Mouse (Mus musculus) kidney, postnatal 0 days (tissue): ENCODE measurements around the gene Met. TPM values are rescaled to one million over a fixed set of nuclear protein-coding genes. Genes with fewer than 3 reads are reported as not detected.

Experiments
- ATAC-seq: fragments of 200-750 bp; cut with Nextera tagmentation; replicated peaks from 2 replicates; pipeline ENCODE4 v1.8.0; 2017; ENCODE audit warnings: low read depth, moderate number of reproducible peaks, moderate TSS enrichment, moderate library complexity; ENCODE audit not compliant: low FRiP score
- DNase-seq: peaks from one replicate; pipeline ENCODE4 v3.0.0-alpha.2; 2016; ENCODE audit warnings: low spot score
- H3K27ac ChIP-seq: fragments of 300-500 bp; sonication (generic); 2 replicates; pipeline ENCODE4 v1.5.1; 2014; ENCODE audit warnings: mild to moderate bottlenecking
- H3K27me3 ChIP-seq: fragments of 300-500 bp; sonication (generic); 2 replicates; pipeline ENCODE4 v1.6.1; 2014; ENCODE audit warnings: low read length, mixed read lengths; ENCODE audit not compliant: insufficient read depth
- H3K36me3 ChIP-seq: fragments of 300-500 bp; sonication (generic); 2 replicates; pipeline ENCODE4 v1.6.1; 2014; ENCODE audit warnings: low read length, mixed read lengths; ENCODE audit not compliant: insufficient read depth
- H3K4me1 ChIP-seq: fragments of 300-500 bp; sonication (generic); replicated peaks from 2 replicates; pipeline ENCODE4 v1.6.1; 2014; ENCODE audit warnings: antibody characterized with exemption, low read length, mixed read lengths; ENCODE audit not compliant: insufficient read depth
- H3K4me2 ChIP-seq: fragments of 300-500 bp; sonication (generic); 2 replicates; pipeline ENCODE4 v1.6.1; 2014; ENCODE audit warnings: mild to moderate bottlenecking, low read length, moderate library complexity, mixed read lengths
- H3K4me3 ChIP-seq: fragments of 300-500 bp; sonication (generic); replicated peaks from 2 replicates; pipeline ENCODE4 v1.5.1; 2014; ENCODE audit warnings: low read depth, low read length
- H3K9ac ChIP-seq: fragments of 300-500 bp; sonication (generic); 2 replicates; pipeline ENCODE4 v1.6.1; 2014; ENCODE audit warnings: low read depth, low read length
- H3K9me3 ChIP-seq: fragments of 300-500 bp; sonication (generic); replicated peaks from 2 replicates; pipeline ENCODE4 v1.6.1; 2016; ENCODE audit warnings: low read length, inconsistent platforms, mixed read lengths
- CTCF ChIP-seq: IDR thresholded peaks from 2 replicates; pipeline ENCODE4 v1.5.1; 2016; ENCODE audit warnings: antibody characterized with exemption, low read depth, mild to moderate bottlenecking, moderate library complexity
- WGBS: fragments of 180-500 bp; shearing (Covaris S2); extraction: QIAGEN DNeasy Blood & Tissue Kit; methylation state at CpG from one replicate; pipeline ENCODE4 v1.1.7; 2014; 5-methylcytosine and 5-hydroxymethylcytosine counted together
- polyA plus RNA-seq: library from polyadenylated mRNA; unstranded; fragments of >200 nt; fragmentation: Nextera tagmentation; extraction: Ambion mirVana; gene quantifications from 2 replicates; pipeline ENCODE4 v1.2.1, GENCODE M21; 2015

Gene Met
- polyA plus RNA-seq, 1 experiment from 2014 or later, result 17.9 TPM

DNA sequence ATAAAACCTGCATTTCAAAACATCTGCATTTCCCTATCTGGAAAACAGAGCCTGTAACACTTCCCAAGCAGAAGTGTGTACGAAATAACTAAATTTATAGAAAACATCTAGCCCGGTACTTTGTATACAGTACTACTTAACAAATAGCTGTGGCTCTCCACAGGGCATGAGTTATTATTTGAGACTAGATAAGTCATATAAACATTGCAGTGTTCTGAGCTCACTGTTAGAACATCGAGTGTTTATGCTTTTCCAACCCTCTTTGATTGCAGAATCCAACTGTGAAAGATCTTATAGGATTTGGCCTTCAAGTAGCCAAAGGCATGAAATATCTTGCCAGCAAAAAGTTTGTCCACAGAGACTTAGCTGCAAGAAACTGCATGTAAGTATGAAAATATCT is 98.3 kb downstream of the Met start:
- Histone ChIP-seq H3K4me3 (no peak overlapping the region), H3K9me3 (no peaks in the 10 kb centered on the region), H3K4me2 (no peak overlapping the region), H3K27ac (no peak overlapping the region), H3K9ac (no peak overlapping the region), H3K27me3 (no peaks in the 10 kb centered on the region), H3K4me1 (no peaks in the 10 kb centered on the region), H3K36me3 (0 out of 2 replicates have a peak, but pooled peaks cover 3% of the 10 kb centered on the region)
- no peak for ATAC-seq
- WGBS, result 75% methylated on average over 3 of the region's 3 CpGs
- no peak for DNase-seq
- no peak for TF ChIP-seq CTCF

GRCm38 (mm10) chr6:17562472-17563088 is 99.0 kb downstream of the Met start:
- no peak overlapping the region for H3K27ac ChIP-seq
- no peak overlapping the region for H3K4me2 ChIP-seq
- peak; percentile 25 for DNase-seq
- no peak overlapping the region for H3K9ac ChIP-seq
- ATAC-seq, result no peak
- no peaks in the 10 kb centered on the region for H3K4me1 ChIP-seq
- H3K4me3 ChIP-seq, result no peak overlapping the region
- TF ChIP-seq CTCF, result no peak
- no peaks in the 10 kb centered on the region for H3K27me3 ChIP-seq
- 27% methylated on average over 10 of the region's 10 CpGs for WGBS
- no peaks in the 10 kb centered on the region for H3K9me3 ChIP-seq
- H3K36me3 ChIP-seq, result 0 out of 2 replicates have a peak, but pooled peaks cover 3% of the 10 kb centered on the region

- no peaks in the 10 kb centered on the region for H3K27me3 ChIP-seq
- WGBS, result 83% methylated on average over 11 of the region's 11 CpGs
- no peak overlapping the region for H3K4me3 ChIP-seq
- no peak for TF ChIP-seq CTCF
- no peak overlapping the region for H3K9ac ChIP-seq
- peaks cover 8% of the 10 kb centered on the region; the same call in 1 of the 2 replicates for H3K36me3 ChIP-seq
- no peak for DNase-seq
- H3K4me2 ChIP-seq, result no peak overlapping the region
- H3K4me1 ChIP-seq, result 0 out of 2 replicates have a peak, but pooled peaks cover 3% of the 10 kb centered on the region
- peak; percentile 85 for ATAC-seq
- H3K27ac ChIP-seq, result no peak overlapping the region
- H3K9me3 ChIP-seq, result no peaks in the 10 kb centered on the region
Measured at GRCm38 (mm10) chr6:17568702-17569352, 105.2 kb downstream of the Met start.

DNA sequence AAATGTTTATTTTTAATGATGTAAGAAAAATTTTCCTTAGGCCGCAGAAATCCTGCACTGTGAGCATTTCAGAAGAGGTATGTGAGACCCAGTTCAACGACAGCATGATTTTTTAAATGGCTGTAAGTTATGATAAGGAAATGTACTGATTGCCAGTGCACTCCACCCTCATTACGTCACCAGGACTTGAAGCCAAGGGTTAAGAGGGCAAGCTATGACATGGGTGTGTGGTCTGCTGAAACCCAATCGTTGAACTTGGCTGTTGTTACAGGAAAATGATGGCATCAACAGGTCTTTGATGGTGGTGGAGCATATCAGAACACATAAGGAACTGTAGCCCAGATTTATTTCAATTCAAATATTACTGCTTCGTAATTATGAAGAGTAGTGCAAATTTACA is 109.6 kb downstream of the Met start:
- no peak for ATAC-seq
- H3K9ac ChIP-seq, result no peak overlapping the region
- 0 out of 2 replicates have a peak, but pooled peaks cover 3% of the 10 kb centered on the region for H3K4me1 ChIP-seq
- peaks cover 5% of the 10 kb centered on the region; the same call in 1 of the 2 replicates for H3K36me3 ChIP-seq
- WGBS, result 73% methylated on average over 5 of the region's 5 CpGs
- no peaks in the 10 kb centered on the region for H3K27me3 ChIP-seq
- TF ChIP-seq CTCF, result no peak
- no peak overlapping the region for H3K4me3 ChIP-seq
- no peak for DNase-seq
- no peak overlapping the region for H3K4me2 ChIP-seq
- no peak overlapping the region for H3K27ac ChIP-seq
- H3K9me3 ChIP-seq, result no peaks in the 10 kb centered on the region

DNA sequence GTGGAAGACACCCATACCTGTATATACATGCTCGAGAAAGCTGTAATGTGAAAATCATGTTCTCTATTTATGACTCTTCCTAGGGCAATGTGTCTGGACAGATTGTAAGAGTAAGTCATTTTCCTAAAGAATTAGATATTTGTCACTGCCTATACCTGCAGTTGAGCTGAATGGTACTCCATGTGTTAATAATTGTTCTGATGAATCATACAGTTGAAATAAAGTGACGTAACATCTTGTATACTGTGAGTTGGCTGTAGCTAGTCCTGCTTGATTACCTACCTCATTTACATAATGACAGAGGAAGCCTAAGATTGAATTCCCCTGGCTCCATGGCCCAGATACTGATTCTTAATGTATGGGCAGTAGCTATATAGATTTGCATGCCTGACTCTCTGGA is 110.1 kb downstream of the Met start:
- Histone ChIP-seq H3K4me2 (no peak overlapping the region), H3K4me3 (no peak overlapping the region), H3K9ac (no peak overlapping the region), H3K27ac (no peak overlapping the region), H3K9me3 (no peaks in the 10 kb centered on the region), H3K27me3 (no peaks in the 10 kb centered on the region), H3K4me1 (0 out of 2 replicates have a peak, but pooled peaks cover 3% of the 10 kb centered on the region), H3K36me3 (peaks cover 5% of the 10 kb centered on the region; the same call in 1 of the 2 replicates)
- ATAC-seq, result no peak; the same call in 1 of the 2 replicates
- WGBS, result 78% methylated on average over 2 of the region's 2 CpGs
- no peak for DNase-seq
- TF ChIP-seq CTCF, result no peak

GRCm38 (mm10) chr6:17578092-17578760 is 114.6 kb downstream of the Met start:
- Histone ChIP-seq H3K4me3 (no peak overlapping the region), H3K4me2 (no peak overlapping the region), H3K27me3 (no peaks in the 10 kb centered on the region), H3K9me3 (no peaks in the 10 kb centered on the region), H3K9ac (no peak overlapping the region), H3K4me1 (no peaks in the 10 kb centered on the region), H3K27ac (no peak overlapping the region), H3K36me3 (no peaks in the 10 kb centered on the region; the same call in 1 of the 2 replicates)
- no peak for ATAC-seq
- no peak for TF ChIP-seq CTCF
- 37% methylated on average over 3 of the region's 3 CpGs for WGBS
- DNase-seq, result no peak
